Mouse (Mus musculus) forebrain, embryonic 15.5 days (tissue): ENCODE measurements around the gene Rnf145. TPM values are rescaled to one million over a fixed set of nuclear protein-coding genes. Genes with fewer than 3 reads are reported as not detected.

Experiments used
- ATAC-seq: fragments of 200-750 bp; cut with Nextera tagmentation; replicated peaks from 2 replicates; pipeline ENCODE4 v1.8.0; 2017; ENCODE audit warnings: mild to moderate bottlenecking, moderate TSS enrichment, moderate library complexity
- H3K27ac ChIP-seq: fragments of 300-500 bp; sonication (generic); replicated peaks from 2 replicates; pipeline ENCODE4 v1.5.1; 2015; ENCODE audit warnings: mild to moderate bottlenecking, inconsistent platforms
- H3K27me3 ChIP-seq: fragments of 300-500 bp; sonication (generic); 2 replicates; pipeline ENCODE4 v1.6.1; 2015; ENCODE audit warnings: inconsistent platforms
- H3K36me3 ChIP-seq: fragments of 300-500 bp; sonication (generic); 2 replicates; pipeline ENCODE4 v1.6.1; 2015; ENCODE audit warnings: mild to moderate bottlenecking, inconsistent platforms
- H3K4me1 ChIP-seq: fragments of 300-500 bp; sonication (generic); 2 replicates; pipeline ENCODE4 v1.6.1; 2015; ENCODE audit warnings: inconsistent platforms
- H3K4me2 ChIP-seq: fragments of 300-500 bp; sonication (generic); replicated peaks from 2 replicates; pipeline ENCODE4 v1.6.1; 2015; ENCODE audit warnings: mild to moderate bottlenecking, inconsistent platforms
- H3K4me3 ChIP-seq: fragments of 300-500 bp; sonication (generic); 2 replicates; pipeline ENCODE4 v1.5.1; 2015; ENCODE audit warnings: mild to moderate bottlenecking, inconsistent platforms
- H3K9ac ChIP-seq: fragments of 300-500 bp; sonication (generic); replicated peaks from 2 replicates; pipeline ENCODE4 v1.6.1; 2015; ENCODE audit warnings: mild to moderate bottlenecking, inconsistent platforms
- H3K9me3 ChIP-seq: fragments of 300-500 bp; sonication (generic); 2 replicates; pipeline ENCODE4 v1.6.1; 2016; ENCODE audit warnings: inconsistent platforms
- WGBS: fragments of 180-500 bp; shearing (Covaris S2); methylation state at CpG from one replicate; pipeline ENCODE4 v1.1.7; 2015; ENCODE audit warnings: mixed read lengths; 5-methylcytosine and 5-hydroxymethylcytosine counted together
- polyA plus RNA-seq: library from polyadenylated mRNA; unstranded; fragments of >200 nt; fragmentation: Nextera tagmentation; extraction: Ambion mirVana; gene quantifications from 2 replicates; pipeline ENCODE4 v1.2.1, GENCODE M21; 2015

Rnf145 gene
- polyA plus RNA-seq = 96.6 and 99.2 TPM in 2 replicates

- H3K9me3 ChIP-seq = no peaks in the 10 kb centered on the region
- peak within 1 kb of the TSS; percentile 99 for H3K4me3 ChIP-seq
- H3K9ac ChIP-seq = peak within 1 kb of the TSS; percentile 94
- no peaks in the 10 kb centered on the region for H3K36me3 ChIP-seq
- peak; percentile 90 for ATAC-seq
- H3K27ac ChIP-seq = peak within 1 kb of the TSS; percentile 94
- no peaks in the 10 kb centered on the region for H3K27me3 ChIP-seq
- under 1% methylated on average over 69 of the region's 70 CpGs for WGBS
- peaks cover 23% of the 10 kb centered on the region for H3K4me1 ChIP-seq
- peak within 1 kb of the TSS; percentile 74 for H3K4me2 ChIP-seq
These were observed at the start of gene Rnf145 for GRCm38 (mm10) chr11:44518281-44519095. TSS of gene Rnf145 (plus strand) at chr11:44518964.

GRCm38 (mm10) chr11:44469646-44470431, 48.9 kb upstream of the Rnf145 start:
- Histone ChIP-seq H3K36me3 (peaks cover 4% of the 10 kb centered on the region; the same call in 1 of the 2 replicates), H3K9ac (peak overlapping the region; percentile 94), H3K27me3 (no peaks in the 10 kb centered on the region), H3K4me3 (peak overlapping the region; percentile 98), H3K4me1 (peaks cover 25% of the 10 kb centered on the region), H3K9me3 (no peaks in the 10 kb centered on the region), H3K27ac (peak overlapping the region; percentile 88), H3K4me2 (peak overlapping the region; percentile 82)
- ATAC-seq = peak; percentile 84
- under 1% methylated on average over 59 of the region's 59 CpGs for WGBS

GRCm38 (mm10) chr11:44470432-44471336, 48.1 kb upstream of the Rnf145 start, which contains the start of gene Ublcp1:
TSS of gene Ublcp1 (minus strand) at chr11:44470498.
- WGBS = under 1% methylated on average over 54 of the region's 54 CpGs

GRCm38 (mm10) chr11:44471337-44471995, 47.3 kb upstream of the Rnf145 start:
- peak overlapping the region; percentile 88 for H3K27ac ChIP-seq
- 27% methylated on average over 4 of the region's 4 CpGs for WGBS

More at GRCm38 (mm10) chr11:44470432-44471336, 48.1 kb upstream of the Rnf145 start, which contains the start of gene Ublcp1:
- no peaks in the 10 kb centered on the region for H3K36me3 ChIP-seq
- H3K9ac ChIP-seq = peak within 1 kb of the TSS; percentile 94
- peaks cover 25% of the 10 kb centered on the region for H3K4me1 ChIP-seq
- peak within 1 kb of the TSS; percentile 82 for H3K4me2 ChIP-seq
- no peaks in the 10 kb centered on the region for H3K27me3 ChIP-seq
- peak within 1 kb of the TSS; percentile 88 for H3K27ac ChIP-seq
- H3K9me3 ChIP-seq = no peaks in the 10 kb centered on the region
- ATAC-seq = peak; percentile 95
- peak within 1 kb of the TSS; percentile 98 for H3K4me3 ChIP-seq

GRCm38 (mm10) chr11:44475467-44475866, 43.3 kb upstream of the Rnf145 start:
- H3K4me2 ChIP-seq = no peak overlapping the region
- no peaks in the 10 kb centered on the region for H3K36me3 ChIP-seq
- ATAC-seq = no peak
- H3K4me3 ChIP-seq = no peak overlapping the region
- H3K27me3 ChIP-seq = no peaks in the 10 kb centered on the region
- H3K4me1 ChIP-seq = peaks cover 12% of the 10 kb centered on the region
- H3K9ac ChIP-seq = no peak overlapping the region
- H3K9me3 ChIP-seq = no peaks in the 10 kb centered on the region
- 74% methylated on average over 3 of the region's 3 CpGs for WGBS
- no peak overlapping the region for H3K27ac ChIP-seq

More at GRCm38 (mm10) chr11:44471337-44471995, 47.3 kb upstream of the Rnf145 start:
- H3K9ac ChIP-seq = peak overlapping the region; percentile 94
- H3K4me3 ChIP-seq = peak overlapping the region; percentile 98
- H3K4me2 ChIP-seq = peak overlapping the region; percentile 82
- H3K4me1 ChIP-seq = peaks cover 25% of the 10 kb centered on the region
- H3K9me3 ChIP-seq = no peaks in the 10 kb centered on the region
- no peaks in the 10 kb centered on the region for H3K36me3 ChIP-seq
- H3K27me3 ChIP-seq = no peaks in the 10 kb centered on the region
- no peak for ATAC-seq

- ATAC-seq = no peak
- Histone ChIP-seq H3K4me1 (peaks cover 7% of the 10 kb centered on the region), H3K27ac (no peak overlapping the region), H3K4me3 (no peak overlapping the region), H3K4me2 (no peak overlapping the region), H3K9me3 (no peaks in the 10 kb centered on the region), H3K36me3 (no peaks in the 10 kb centered on the region), H3K9ac (no peak overlapping the region), H3K27me3 (no peaks in the 10 kb centered on the region)
- 86% methylated on average over 2 of the region's 2 CpGs for WGBS
These were observed 42.3 kb upstream of the Rnf145 start for GRCm38 (mm10) chr11:44476445-44476844.

GRCm38 (mm10) chr11:44478382-44478781, 40.4 kb upstream of the Rnf145 start:
- Histone ChIP-seq H3K4me3 (no peak overlapping the region), H3K27ac (no peak overlapping the region), H3K9ac (no peak overlapping the region), H3K4me1 (no peaks in the 10 kb centered on the region), H3K27me3 (no peaks in the 10 kb centered on the region), H3K36me3 (no peaks in the 10 kb centered on the region), H3K9me3 (no peaks in the 10 kb centered on the region), H3K4me2 (no peak overlapping the region)
- no peak for ATAC-seq
- WGBS = 90% methylated on average over 4 of the region's 4 CpGs

GRCm38 (mm10) chr11:44480246-44480645, 38.5 kb upstream of the Rnf145 start:
- H3K36me3 ChIP-seq = no peaks in the 10 kb centered on the region
- no peaks in the 10 kb centered on the region for H3K9me3 ChIP-seq
- H3K4me3 ChIP-seq = no peak overlapping the region
- ATAC-seq = no peak
- no peaks in the 10 kb centered on the region for H3K27me3 ChIP-seq
- no peak overlapping the region for H3K4me2 ChIP-seq
- H3K9ac ChIP-seq = no peak overlapping the region
- 90% methylated on average over 6 of the region's 6 CpGs for WGBS
- no peaks in the 10 kb centered on the region for H3K4me1 ChIP-seq
- H3K27ac ChIP-seq = no peak overlapping the region

- no peak for ATAC-seq
- H3K4me3 ChIP-seq = no peak overlapping the region
- H3K9ac ChIP-seq = no peak overlapping the region
- H3K27ac ChIP-seq = no peak overlapping the region
- no peaks in the 10 kb centered on the region for H3K36me3 ChIP-seq
- 96% methylated on average over 7 of the region's 7 CpGs for WGBS
- no peak overlapping the region for H3K4me2 ChIP-seq
- H3K27me3 ChIP-seq = no peaks in the 10 kb centered on the region
- no peaks in the 10 kb centered on the region for H3K4me1 ChIP-seq
- H3K9me3 ChIP-seq = no peaks in the 10 kb centered on the region
These were observed 33.6 kb upstream of the Rnf145 start for GRCm38 (mm10) chr11:44485089-44485736.

- H3K4me1 ChIP-seq = no peaks in the 10 kb centered on the region
- no peak for ATAC-seq
- 84% methylated on average over 1 of the region's 1 CpGs for WGBS
- H3K9ac ChIP-seq = no peak overlapping the region
- no peak overlapping the region for H3K4me2 ChIP-seq
- H3K27me3 ChIP-seq = no peaks in the 10 kb centered on the region
- H3K9me3 ChIP-seq = no peaks in the 10 kb centered on the region
- H3K36me3 ChIP-seq = no peaks in the 10 kb centered on the region
- no peak overlapping the region for H3K27ac ChIP-seq
- H3K4me3 ChIP-seq = no peak overlapping the region
These were observed 29.6 kb upstream of the Rnf145 start for GRCm38 (mm10) chr11:44489117-44489516.
